8 mouse cellular contexts compared by ENCODE assay signal in the genomic region with DNA sequence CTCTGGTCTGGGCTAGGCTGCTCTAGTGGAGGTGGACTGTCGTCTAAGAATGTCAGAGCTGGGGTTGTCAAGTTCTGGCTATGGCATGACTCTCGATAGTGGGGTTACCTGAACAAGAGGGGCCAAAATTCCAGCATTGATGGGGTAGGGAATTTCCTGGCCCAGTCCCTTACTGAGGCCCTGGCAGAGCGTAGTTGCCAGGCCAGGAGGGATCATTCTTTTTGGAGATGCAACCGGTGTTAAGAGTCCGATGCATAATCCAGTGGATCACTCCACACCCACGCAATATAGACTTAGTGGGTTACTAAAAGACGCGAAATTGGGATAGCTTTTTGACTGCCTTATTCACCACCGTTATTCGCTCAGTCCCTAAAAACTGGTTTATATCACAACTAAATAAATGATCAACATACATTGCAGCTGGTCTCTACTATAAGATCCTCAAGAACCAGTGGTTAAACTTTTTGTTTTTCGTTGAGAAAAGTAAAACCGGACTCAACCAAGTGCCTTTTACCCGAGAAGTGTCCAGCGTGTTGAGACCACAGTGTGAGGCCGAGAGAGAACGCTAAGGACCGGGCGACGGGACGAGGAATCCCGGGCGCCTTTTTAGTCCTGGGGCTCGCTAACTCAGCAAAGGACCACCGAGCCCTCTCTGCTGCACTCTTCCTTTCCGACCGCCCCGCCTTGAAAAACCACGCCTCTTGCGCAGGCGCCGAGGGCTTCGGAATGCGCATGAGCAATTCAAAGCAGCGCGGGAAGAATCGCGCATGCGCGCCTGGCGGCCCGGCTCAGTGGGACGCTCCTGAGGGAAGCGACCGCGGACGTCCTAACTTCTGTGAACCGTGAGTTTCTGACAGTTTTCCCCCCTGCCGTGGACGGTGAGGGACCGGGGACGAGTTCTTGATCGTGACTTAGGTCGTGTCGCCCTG. TPM values are rescaled to one million over a fixed set of nuclear protein-coding genes. Genes with fewer than 3 reads are reported as not detected.
A peak's percentile ranks its signal among the peaks of the same experiment; 100 is the strongest.
DNase-seq lines count a peak whose midpoint lies in the region; ATAC-seq lines count a peak whose summit lies in the region.

A gene (plus strand): TSS at position 739 of the 929 bp plus-strand sequence.

- H3K4me1 ChIP-seq in hindbrain, embryonic 13.5 days (replicated peaks), result peaks cover 16% of the 10 kb centered on the region

- no peaks in the 10 kb centered on the region; the same call in 1 of the 2 replicates for H3K36me3 ChIP-seq in hindbrain, embryonic 13.5 days

- 6% methylated on average over 54 of the region's 54 CpGs for WGBS in hindbrain, embryonic 13.5 days

- peak within 1 kb of the TSS; percentile 87 for H3K9ac ChIP-seq in hindbrain, embryonic 13.5 days

- H3K4me3 ChIP-seq in hindbrain, embryonic 13.5 days, result peak within 1 kb of the TSS; percentile 90

- peak; percentile 93 for DNase-seq in Muller cell, postnatal 12 days (ENCODE audit: inconsistent ontology term)
- DNase-seq in cerebellum, adult 9-11 months, result peak; percentile 92
- DNase-seq in frontal cortex, postnatal 10 days (ENCODE audit: low spot score in 2 of 2), result peak; percentile 76 to 91
- DNase-seq in layer of hippocampus, postnatal 25 days (ENCODE audit: extremely low spot score in 1 of 2, low spot score in 1 of 2), result peak; percentile 89 to 90
- DNase-seq in lung, postnatal 25 days (ENCODE audit: low spot score), result peak; percentile 92
- peak; percentile 96 for DNase-seq in retina, embryonic 14.5 days (ENCODE audit: low spot score)
- peak; percentile 97 for DNase-seq in thymus, postnatal 4 days

- H3K27ac ChIP-seq in hindbrain, embryonic 13.5 days, result peak within 1 kb of the TSS; percentile 84

- peak within 1 kb of the TSS; percentile 90 for H3K4me2 ChIP-seq in hindbrain, embryonic 13.5 days

- H3K27me3 ChIP-seq in hindbrain, embryonic 13.5 days, result no peaks in the 10 kb centered on the region

- H3K9me3 ChIP-seq in hindbrain, embryonic 13.5 days, result no peaks in the 10 kb centered on the region

- peak; percentile 96 for ATAC-seq in hindbrain, embryonic 13.5 days (ENCODE audit: low FRiP score)

RNA-seq across cellular contexts. Expression of the gene that starts here (rescaled TPM):
- polyA plus RNA-seq in hindbrain, embryonic 13.5 days (2015; fragmentation: Nextera tagmentation; extraction: Ambion mirVana), result 40.6 and 41.1 TPM in 2 replicates
- 10 to 100 TPM; 14.0 to 14.8 TPM for total RNA-seq in layer of hippocampus, postnatal 25 days (2021)

Comparison
In these comparisons a context has a peak if more than half of its experiments do, and no peak if none do; other contexts are left out.
1. Peak in every context shown above with its lines: DNase-seq, ATAC-seq, H3K4me3 ChIP-seq and H3K27ac ChIP-seq.